Mouse (Mus musculus) myocyte (in vitro differentiated cells): ENCODE results near the gene Naaa. TPM values are rescaled to one million over a fixed set of nuclear protein-coding genes. Genes with fewer than 3 reads are reported as not detected.

Source experiments
- H3K27me3 ChIP-seq: one replicate; pipeline ENCODE4 v1.6.1; 2011; ENCODE audit not compliant: control insufficient read depth, insufficient read depth, insufficient read length
- H3K36me3 ChIP-seq: one replicate; pipeline ENCODE4 v1.6.1; 2011; ENCODE audit not compliant: control insufficient read depth, insufficient read depth
- H3K4me2 ChIP-seq: one replicate; pipeline ENCODE4 v1.6.1; 2011; ENCODE audit warnings: low read depth, control low read depth
- H3K4me3 ChIP-seq: one replicate; pipeline ENCODE4 v1.5.1; 2011; ENCODE audit warnings: mild to moderate bottlenecking, control low read depth, moderate library complexity
- H3K79me2 ChIP-seq: one replicate; pipeline ENCODE4 v1.6.1; 2011; ENCODE audit not compliant: control insufficient read depth, insufficient read depth
- H3ac ChIP-seq: one replicate; pipeline ENCODE4 v1.6.1; 2011; ENCODE audit not compliant: control insufficient read depth, insufficient read length
- CEBPB ChIP-seq: IDR thresholded peaks from 2 replicates; pipeline ENCODE4 v1.6.1; 2011; ENCODE audit warnings: mild to moderate bottlenecking, moderate library complexity; ENCODE audit not compliant: poor library complexity, insufficient read depth, severe bottlenecking
- E2F4 ChIP-seq: IDR thresholded peaks from one replicate; pipeline ENCODE4 v1.6.1; 2011; ENCODE audit warnings: mild to moderate bottlenecking, control low read depth, moderate library complexity; ENCODE audit not compliant: insufficient read depth
- MAX ChIP-seq: IDR thresholded peaks from one replicate; pipeline ENCODE4 v1.6.1; 2011; ENCODE audit warnings: low read depth, mild to moderate bottlenecking, control low read depth
- MYOD1 ChIP-seq, 3 experiments: IDR thresholded peaks; one replicate each; pipeline ENCODE4 v1.6.1; 2011; ENCODE audit warnings: control low read depth in 2 of 3, low read depth in 2 of 3, mild to moderate bottlenecking in 2 of 3, moderate library complexity in 1 of 3; ENCODE audit not compliant: insufficient read length in 2 of 3, control insufficient read depth in 1 of 3
- MYOG ChIP-seq, 3 experiments: IDR thresholded peaks; one replicate each; pipeline ENCODE4 v1.6.1; 2011; ENCODE audit warnings: control low read depth in 2 of 3, low read depth in 2 of 3, mild to moderate bottlenecking in 2 of 3; ENCODE audit not compliant: insufficient read length in 2 of 3, control insufficient read depth in 1 of 3, insufficient read depth in 1 of 3
- POLR2A ChIP-seq: IDR thresholded peaks from one replicate; pipeline ENCODE4 v1.6.1; 2011; ENCODE audit warnings: low read depth, mild to moderate bottlenecking, control low read depth, moderate library complexity; ENCODE audit not compliant: insufficient read length
- POLR2AphosphoS2 ChIP-seq: IDR thresholded peaks from one replicate; pipeline ENCODE4 v1.6.1; 2011; ENCODE audit warnings: low read depth, control low read depth; ENCODE audit not compliant: insufficient read length
- REST ChIP-seq: IDR thresholded peaks from one replicate; pipeline ENCODE4 v1.6.1; 2011; ENCODE audit warnings: mild to moderate bottlenecking, control low read depth, moderate library complexity; ENCODE audit not compliant: insufficient read depth, insufficient read length
- SRF ChIP-seq: IDR thresholded peaks from one replicate; pipeline ENCODE4 v1.6.1; 2011; ENCODE audit warnings: low read depth; ENCODE audit not compliant: control insufficient read depth, insufficient read length
- TCF12 ChIP-seq: IDR thresholded peaks from one replicate; pipeline ENCODE4 v1.6.1; 2011; ENCODE audit warnings: mild to moderate bottlenecking, control low read depth; ENCODE audit not compliant: poor library complexity, insufficient read depth, severe bottlenecking
- TCF3 ChIP-seq: IDR thresholded peaks from one replicate; pipeline ENCODE4 v1.6.1; 2011; ENCODE audit warnings: low read depth, control low read depth; ENCODE audit not compliant: insufficient read length
- USF1 ChIP-seq: IDR thresholded peaks from one replicate; pipeline ENCODE4 v1.6.1; 2011; ENCODE audit warnings: low read depth, mild to moderate bottlenecking, control low read depth, moderate library complexity
- polyA plus RNA-seq: library from polyadenylated mRNA; unstranded; fragments of >200 nt; fragmentation: generic; extraction: Trizol; gene quantifications from one replicate; pipeline ENCODE4 v1.2.1, GENCODE M21; 2012; ENCODE audit warnings: missing spikeins

Gene Naaa
- polyA plus RNA-seq, 1 experiment, result 6.2 TPM

DNA sequence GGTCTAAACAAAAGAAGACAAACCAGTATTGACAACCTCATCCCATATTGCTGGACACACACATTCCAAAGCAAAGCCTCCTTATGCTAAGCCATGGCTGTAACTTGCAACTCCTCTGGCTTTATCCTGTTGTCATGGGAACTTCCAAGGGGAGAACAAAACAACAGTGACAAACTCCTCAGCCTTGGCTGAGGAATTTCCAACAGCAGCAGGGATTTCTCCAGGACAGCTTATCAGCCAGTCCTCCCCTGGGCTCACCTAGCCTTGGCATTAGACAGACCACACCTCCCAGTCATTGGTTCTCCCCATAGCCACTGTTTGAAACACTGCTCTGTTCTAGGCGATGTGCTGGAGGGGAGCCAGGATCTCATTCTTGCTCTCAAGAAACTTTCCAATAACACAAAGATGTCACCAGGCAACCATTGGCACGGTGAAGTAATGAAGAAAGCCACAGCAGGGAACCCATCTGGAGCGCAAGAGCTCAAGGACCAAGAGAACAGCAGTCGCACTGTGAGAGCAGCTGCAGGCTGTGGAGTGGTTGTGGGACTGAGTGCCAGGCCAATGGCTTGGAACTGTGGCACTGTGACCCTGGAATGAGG is 14.1 kb downstream of the Naaa start:
- no peaks in the 10 kb centered on the region for H3K27me3 ChIP-seq
- no peak overlapping the region for H3K4me2 ChIP-seq
- no peak overlapping the region for H3K4me3 ChIP-seq
- H3K36me3 ChIP-seq, result no peaks in the 10 kb centered on the region
- TF ChIP-seq MAX (no peak), USF1 (no peak), E2F4 (no peak), SRF (no peak), MYOD1 (IDR thresholded peaks at IDR 0.05; ENCODE audit: control insufficient read depth in 1 of 3, insufficient read length in 2 of 3, low read depth in 2 of 3) (no peak), POLR2A (no peak), TCF3 (no peak), TCF12 (no peak), CEBPB (no peak), POLR2AphosphoS2 (no peak), REST (no peak), MYOG (IDR thresholded peaks at IDR 0.05; ENCODE audit: control insufficient read depth in 1 of 3, insufficient read depth in 1 of 3, insufficient read length in 2 of 3, low read depth in 2 of 3) (no peak)
- no peak overlapping the region for H3ac ChIP-seq
- H3K79me2 ChIP-seq, result no peaks in the 10 kb centered on the region

DNA sequence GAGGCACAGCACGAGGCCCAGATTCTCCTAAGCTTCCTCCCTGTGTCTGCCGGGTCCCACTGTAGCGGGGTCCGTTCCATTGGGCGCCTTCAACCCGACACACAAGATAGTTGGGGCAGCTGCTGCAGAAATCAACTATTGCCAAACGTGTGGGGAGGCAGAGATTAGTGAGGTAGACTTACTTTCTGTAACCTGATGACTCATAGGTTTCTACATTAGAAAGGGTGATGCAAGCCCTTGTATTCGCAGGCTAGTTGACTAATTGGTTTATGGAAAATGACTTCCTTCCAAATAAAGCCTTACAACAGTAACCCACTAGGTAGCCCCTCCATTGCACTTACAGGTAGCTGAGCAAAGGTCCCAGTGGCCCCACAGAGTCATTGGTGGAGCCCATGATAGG is 15.3 kb downstream of the Naaa start:
- no peak overlapping the region for H3K4me2 ChIP-seq
- H3K27me3 ChIP-seq, result no peaks in the 10 kb centered on the region
- H3K36me3 ChIP-seq, result no peaks in the 10 kb centered on the region
- no peak overlapping the region for H3ac ChIP-seq
- H3K4me3 ChIP-seq, result no peak overlapping the region
- no peaks in the 10 kb centered on the region for H3K79me2 ChIP-seq
- TF ChIP-seq CEBPB (peak; percentile 76), MYOD1 (IDR thresholded peaks at IDR 0.05; ENCODE audit: control insufficient read depth in 1 of 3, insufficient read length in 2 of 3, low read depth in 2 of 3) (peak in 1 of 3 experiments; percentile 35), POLR2AphosphoS2 (no peak)

DNA sequence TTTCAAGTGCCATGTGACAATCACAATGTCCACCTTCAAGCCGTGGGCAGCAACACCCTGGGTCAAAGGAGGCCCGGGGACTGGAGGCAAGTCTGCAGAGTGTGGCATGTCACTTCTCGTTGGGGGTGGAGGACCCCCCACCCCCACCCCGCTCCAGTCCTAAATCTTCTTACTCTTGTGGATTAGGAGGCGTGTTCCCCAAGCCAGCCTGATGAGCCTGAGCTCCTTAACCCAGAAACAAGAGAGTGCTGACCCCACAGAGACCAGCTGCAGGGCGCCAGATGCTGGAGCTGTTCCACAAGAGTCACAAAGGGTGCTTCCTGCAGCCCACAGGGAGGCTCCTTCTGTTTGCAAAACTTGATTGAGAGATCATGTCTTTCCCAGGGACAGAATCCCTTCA is 21.8 kb downstream of the Naaa start, which contains the start of gene Ppef2:
Gene Ppef2, minus strand, starts transcription at position 61 of the 400 bp plus-strand sequence.
- TF ChIP-seq MAX (no peak), TCF3 (no peak), MYOD1 (IDR thresholded peaks at IDR 0.05; ENCODE audit: control insufficient read depth in 1 of 3, insufficient read length in 2 of 3, low read depth in 2 of 3) (no peak), SRF (no peak), TCF12 (no peak), POLR2A (no peak), USF1 (no peak), CEBPB (no peak), POLR2AphosphoS2 (no peak), E2F4 (no peak), REST (no peak), MYOG (IDR thresholded peaks at IDR 0.05; ENCODE audit: control insufficient read depth in 1 of 3, insufficient read depth in 1 of 3, insufficient read length in 2 of 3, low read depth in 2 of 3) (no peak)
- no peak within 1 kb of the TSS for H3K4me3 ChIP-seq

DNA sequence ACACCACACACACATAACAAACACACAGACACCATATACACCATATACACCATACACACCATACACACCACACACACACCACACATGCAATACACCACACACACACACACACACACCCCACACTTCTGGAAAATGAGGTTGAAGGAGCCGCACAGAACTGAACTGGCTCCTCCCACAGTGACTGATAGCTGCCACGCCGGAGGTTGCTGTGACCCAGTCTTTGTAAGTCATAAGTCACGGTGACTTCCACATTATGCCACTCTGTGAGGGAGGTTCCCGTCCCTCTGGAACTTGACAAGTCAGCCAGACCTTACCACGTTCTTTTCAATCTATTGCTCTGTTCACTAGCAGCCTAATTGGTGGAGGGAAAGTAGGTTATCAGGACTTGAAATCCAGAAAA is 23.5 kb downstream of the Naaa start:
- Histone ChIP-seq H3K79me2 (no peaks in the 10 kb centered on the region), H3K27me3 (no peaks in the 10 kb centered on the region), H3K4me3 (no peak overlapping the region), H3K36me3 (no peaks in the 10 kb centered on the region), H3K4me2 (no peak overlapping the region), H3ac (no peak overlapping the region)
- TF ChIP-seq SRF, result no peak
- no peak for TF ChIP-seq POLR2A
- TF ChIP-seq MYOG (IDR thresholded peaks at IDR 0.05; ENCODE audit: control insufficient read depth in 1 of 3, insufficient read depth in 1 of 3, insufficient read length in 2 of 3, low read depth in 2 of 3), result no peak
- TF ChIP-seq TCF3, result no peak
- no peak for TF ChIP-seq E2F4
- TF ChIP-seq POLR2AphosphoS2, result no peak
- TF ChIP-seq MAX, result no peak
- no peak for TF ChIP-seq TCF12
- no peak for TF ChIP-seq MYOD1 (IDR thresholded peaks at IDR 0.05; ENCODE audit: control insufficient read depth in 1 of 3, insufficient read length in 2 of 3, low read depth in 2 of 3)
- no peak for TF ChIP-seq USF1
- no peak for TF ChIP-seq REST
- TF ChIP-seq CEBPB, result no peak

More for the DNA sequence above, 21.8 kb downstream of the Naaa start, which contains the start of gene Ppef2:
- Histone ChIP-seq H3K27me3 (no peaks in the 10 kb centered on the region), H3ac (no peak within 1 kb of the TSS), H3K4me2 (no peak within 1 kb of the TSS), H3K36me3 (no peaks in the 10 kb centered on the region), H3K79me2 (no peaks in the 10 kb centered on the region)

DNA sequence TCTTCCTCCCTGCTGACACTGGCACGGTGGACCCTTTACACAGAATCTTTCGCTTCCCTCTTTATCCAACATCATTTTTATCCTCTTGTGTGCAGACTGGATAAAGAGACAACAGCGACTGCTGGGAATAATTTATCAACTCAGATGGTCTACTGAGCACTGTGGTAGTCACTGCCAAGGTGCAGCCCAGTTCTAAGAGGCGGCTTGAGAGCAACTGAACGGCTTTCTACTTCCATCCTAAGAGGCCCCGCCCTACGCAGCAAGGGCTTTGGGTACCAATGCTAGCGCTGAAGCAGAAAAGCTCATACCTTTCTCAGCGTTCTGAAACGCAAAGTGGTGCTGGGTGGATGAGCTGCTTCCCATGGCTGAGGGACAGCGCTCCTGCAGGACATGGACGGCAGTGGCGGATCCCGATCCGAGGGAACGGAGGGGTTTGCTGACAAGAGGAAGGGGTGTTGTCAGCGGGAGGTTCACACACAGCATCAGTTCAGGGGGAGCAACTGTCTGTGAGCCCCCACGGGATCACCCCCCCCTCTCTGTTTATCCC is 25.1 kb downstream of the Naaa start:
- Histone ChIP-seq H3K4me2 (no peak overlapping the region), H3K79me2 (no peaks in the 10 kb centered on the region), H3ac (no peak overlapping the region), H3K4me3 (no peak overlapping the region), H3K36me3 (no peaks in the 10 kb centered on the region), H3K27me3 (no peaks in the 10 kb centered on the region)
- TF ChIP-seq MYOG (IDR thresholded peaks at IDR 0.05; ENCODE audit: control insufficient read depth in 1 of 3, insufficient read depth in 1 of 3, insufficient read length in 2 of 3, low read depth in 2 of 3) (no peak), MAX (no peak), TCF12 (no peak), POLR2AphosphoS2 (no peak), POLR2A (no peak)
